Mouse (Mus musculus) liver, postnatal 0 days (tissue): ENCODE data around the gene Gdpd5.

ENCODE experiments used
- CTCF ChIP-seq: sonication (generic); IDR thresholded peaks from 2 replicates; pipeline ENCODE4 v1.5.1; 2016; ENCODE audit warnings: antibody characterized with exemption, low read depth
- EP300 ChIP-seq: IDR thresholded peaks from 2 replicates; pipeline ENCODE4 v1.6.1; 2016; ENCODE audit warnings: antibody characterized with exemption, low read depth, mild to moderate bottlenecking

GRCm38 (mm10) chr7:99429786-99430185 is 48.6 kb downstream of the Gdpd5 start:
- no peak for TF ChIP-seq CTCF
- no peak for TF ChIP-seq EP300
